Mouse (Mus musculus) v-Abl transformed pro-B cells (cell line): ENCODE results near the gene Rps6kc1.

Source experiments
- in situ Hi-C, 2 experiments: fragments of 400-800 bp; cut with MboI; formaldehyde crosslinking; loops; one replicate each; pipeline ENCODE4 v1.15.1; 2025; ENCODE audit not compliant: unreplicated experiment in 2 of 2

Gene Rps6kc1

DNA sequence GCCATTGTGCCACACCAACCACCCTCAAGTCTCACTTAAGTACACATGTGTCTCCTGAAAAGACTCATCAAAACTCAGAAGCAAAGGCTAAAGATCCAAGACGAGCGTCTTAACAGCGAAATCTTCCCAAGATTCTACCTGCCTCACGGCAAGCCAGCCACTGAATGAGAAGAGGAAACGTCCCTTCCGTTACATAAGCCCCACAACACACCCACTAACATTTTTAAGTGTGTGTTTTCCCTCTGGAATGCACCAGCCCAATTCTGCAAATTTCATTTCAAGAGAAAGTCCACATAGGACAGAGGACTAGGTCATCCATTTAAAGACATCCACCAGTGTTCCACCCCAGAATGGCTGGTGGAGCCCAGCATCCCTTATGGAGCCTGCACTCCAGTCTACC is 734 bp downstream of the Rps6kc1 start:
- in situ Hi-C loops = no loop called here

DNA sequence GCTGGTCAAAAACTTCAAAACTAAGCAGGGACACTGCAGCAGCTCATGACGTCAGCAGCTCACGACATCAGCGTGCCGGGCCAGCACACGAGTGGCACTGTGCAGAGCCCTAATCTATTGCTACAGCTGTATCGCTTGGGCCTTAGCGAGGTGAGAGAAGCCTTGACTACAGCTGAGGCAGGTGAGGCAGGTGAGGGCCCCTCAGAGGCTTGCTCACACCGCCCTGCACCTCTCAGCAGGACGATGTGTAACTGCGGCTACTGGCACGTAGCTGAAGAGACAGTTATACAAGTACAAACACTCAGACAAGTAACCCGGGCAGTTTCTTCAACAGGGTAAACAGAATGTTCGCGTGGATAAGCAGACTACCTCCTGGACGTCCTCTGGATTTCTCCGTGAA is 6.9 kb downstream of the Rps6kc1 start:
- in situ Hi-C loops = no loop called here

DNA sequence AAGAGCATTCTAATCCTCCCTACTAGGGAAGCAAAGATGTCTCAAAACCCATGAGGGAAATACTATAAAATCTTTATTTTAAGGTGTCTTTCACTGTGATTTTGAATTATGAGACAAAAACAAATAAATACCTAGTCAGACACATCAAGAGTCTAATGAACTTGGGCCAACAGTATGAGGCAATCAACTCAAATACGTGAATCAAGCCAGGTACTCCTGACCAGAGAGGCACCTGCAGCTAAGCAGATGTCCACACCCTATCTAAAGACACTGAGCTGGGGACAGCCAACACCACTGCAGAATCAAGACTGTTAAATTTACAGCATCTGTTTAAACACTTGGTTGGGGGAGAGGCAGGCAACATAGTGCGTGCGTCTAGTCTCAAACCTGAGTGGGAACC is 7.4 kb downstream of the Rps6kc1 start:
- in situ Hi-C loops = no loop called here

DNA sequence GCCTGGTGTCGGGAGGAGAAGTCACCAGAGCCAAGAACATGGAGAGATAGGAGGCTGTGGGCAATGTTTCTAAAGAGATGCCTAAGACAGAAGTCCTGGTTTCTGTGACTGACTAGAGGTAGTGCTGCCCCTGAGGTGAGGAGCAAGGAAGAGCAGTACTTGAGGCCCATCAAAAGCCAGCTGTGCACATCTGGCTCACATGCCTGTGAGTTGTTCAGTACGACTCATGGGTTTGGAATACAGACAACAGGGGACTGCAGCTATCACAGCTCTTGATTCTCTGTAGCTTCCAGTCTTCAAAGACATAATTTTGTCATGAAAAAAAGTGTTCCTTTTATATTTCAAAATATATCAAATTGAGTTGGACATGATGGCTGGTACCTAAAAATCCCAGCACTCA is 10.5 kb downstream of the Rps6kc1 start:
- in situ Hi-C loops = no loop called here

DNA sequence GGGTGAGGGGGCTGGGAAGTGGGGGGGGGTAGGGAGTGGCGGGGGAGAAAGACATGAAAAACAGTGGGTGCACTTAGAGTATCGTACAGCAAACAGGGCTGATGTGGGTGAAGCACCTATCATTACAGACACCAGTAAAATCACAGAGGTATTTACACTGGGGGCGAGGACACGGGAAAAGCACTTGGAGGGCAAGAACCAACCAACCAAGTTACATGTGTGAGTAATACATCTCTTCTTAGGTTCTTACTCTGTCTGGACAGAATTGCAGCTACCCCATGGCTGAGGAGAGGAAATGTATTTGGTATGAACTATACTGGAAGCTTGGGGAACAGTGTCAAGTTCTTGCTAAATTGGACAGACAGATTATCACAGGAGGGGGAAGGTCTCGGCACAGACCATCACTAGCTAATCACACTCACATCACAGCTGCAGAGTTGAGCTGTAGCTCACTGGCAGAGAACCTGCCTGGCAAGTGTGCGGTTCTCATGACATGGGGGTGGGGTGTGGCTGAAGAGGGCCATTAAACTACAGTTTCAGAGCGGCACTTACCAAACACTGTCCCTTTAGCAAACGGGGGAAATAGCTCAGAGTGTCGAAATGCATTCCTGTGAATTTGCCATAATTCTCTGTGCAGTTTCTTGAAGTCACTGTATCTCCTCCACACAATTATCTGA is 12.5 kb downstream of the Rps6kc1 start:
- in situ Hi-C loops = loop anchor here in 1 of 2 experiments (25.0 kb wide), 1 partner anchor 1012 kb away; no protein-coding TSS in a partner anchor

DNA sequence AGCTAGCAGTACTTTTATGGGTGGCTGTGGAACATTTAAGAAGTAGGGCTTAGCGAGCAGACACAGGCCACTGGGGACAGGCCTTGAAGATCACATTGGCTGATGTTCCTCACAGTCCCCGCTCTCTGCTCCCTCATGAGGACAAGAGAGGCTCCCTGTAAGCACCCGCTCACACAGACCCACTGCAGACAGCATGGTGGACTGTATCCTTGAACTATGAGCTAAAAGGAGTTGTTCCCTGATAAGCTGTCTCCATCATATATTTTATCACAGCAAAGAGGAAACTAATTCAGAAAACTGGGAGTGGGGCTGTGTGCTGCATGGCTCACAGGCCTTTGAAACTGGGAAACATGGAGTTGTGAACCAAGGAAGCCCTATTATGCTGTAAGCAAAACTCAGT is 13.4 kb downstream of the Rps6kc1 start:
- in situ Hi-C loops = loop anchor here in 1 of 2 experiments (25.0 kb wide), 1 partner anchor 1011 kb away; no protein-coding TSS in a partner anchor

DNA sequence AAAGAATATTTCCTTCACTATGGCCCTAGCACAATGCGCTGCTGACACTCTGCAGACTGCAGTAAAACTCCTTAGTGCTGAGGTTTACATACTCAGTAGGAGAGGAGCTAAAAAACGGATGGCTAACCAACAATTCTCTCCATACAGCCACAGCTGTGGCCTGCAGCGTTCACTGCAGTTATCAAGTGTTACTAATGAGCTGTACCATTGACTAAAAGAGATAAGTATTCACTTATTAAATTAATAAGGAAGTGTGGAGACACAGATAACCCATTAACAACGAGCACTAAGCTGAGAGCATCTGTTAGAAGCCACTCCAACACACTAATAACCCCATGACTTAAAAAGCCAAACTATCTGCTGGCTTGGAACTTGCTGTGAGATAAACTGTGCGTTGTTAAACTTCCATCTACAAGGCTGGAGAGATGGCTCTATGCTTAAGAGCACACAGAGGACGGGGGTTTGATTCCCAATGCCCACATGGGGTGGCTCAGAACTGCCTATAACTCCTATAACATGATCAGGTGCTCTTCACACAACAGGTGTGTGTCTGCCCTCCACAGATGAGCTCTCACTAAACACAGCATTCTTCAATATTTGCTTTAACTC is 17.9 kb downstream of the Rps6kc1 start:
- in situ Hi-C loops = loop anchor here in 1 of 2 experiments (25.0 kb wide), 1 partner anchor 1006 kb away; no protein-coding TSS in a partner anchor

DNA sequence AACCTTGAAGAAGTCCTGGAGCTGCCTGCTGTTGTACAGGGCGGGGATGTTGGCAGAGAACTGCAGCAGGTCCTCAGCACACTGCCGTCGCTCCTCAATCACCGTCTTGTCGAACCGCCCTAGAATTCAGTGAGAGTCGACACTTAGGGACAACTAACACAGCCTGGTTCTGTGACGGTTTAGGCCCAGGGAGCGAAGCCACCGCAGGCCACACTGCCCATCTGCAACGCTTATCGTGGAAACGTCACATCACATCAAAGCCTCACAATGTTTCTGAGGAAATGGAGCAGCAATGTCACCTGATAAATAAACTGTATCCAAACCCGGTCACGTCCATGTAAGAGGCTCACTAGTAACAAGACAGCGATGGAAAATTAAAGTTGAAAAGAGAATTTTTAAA is 22.9 kb downstream of the Rps6kc1 start:
- in situ Hi-C loops = loop anchor here (5.0 to 25.0 kb wide), 3 partner anchors 56 to 1864 kb away; no protein-coding TSS in a partner anchor

DNA sequence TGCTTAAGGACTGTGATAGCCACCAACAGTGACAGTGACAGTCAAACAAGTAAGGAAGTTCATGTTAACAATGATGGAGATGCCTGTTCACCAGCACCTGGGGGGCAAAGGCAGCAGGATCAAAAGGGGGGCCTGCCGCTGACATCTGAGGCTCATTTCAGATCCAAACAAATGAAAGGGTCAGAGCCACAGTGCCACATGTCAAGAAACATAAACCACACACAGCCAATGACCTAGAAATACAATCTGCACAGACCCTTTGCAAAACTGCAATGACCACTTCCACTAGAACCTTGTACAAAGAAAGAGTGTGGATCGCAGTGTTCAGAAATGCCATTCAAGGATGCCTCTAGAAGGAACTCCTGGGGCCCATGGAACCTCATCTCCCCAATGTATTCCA is 23.5 kb downstream of the Rps6kc1 start:
- in situ Hi-C loops = loop anchor here (5.0 to 25.0 kb wide), 3 partner anchors 56 to 1863 kb away; no protein-coding TSS in a partner anchor

DNA sequence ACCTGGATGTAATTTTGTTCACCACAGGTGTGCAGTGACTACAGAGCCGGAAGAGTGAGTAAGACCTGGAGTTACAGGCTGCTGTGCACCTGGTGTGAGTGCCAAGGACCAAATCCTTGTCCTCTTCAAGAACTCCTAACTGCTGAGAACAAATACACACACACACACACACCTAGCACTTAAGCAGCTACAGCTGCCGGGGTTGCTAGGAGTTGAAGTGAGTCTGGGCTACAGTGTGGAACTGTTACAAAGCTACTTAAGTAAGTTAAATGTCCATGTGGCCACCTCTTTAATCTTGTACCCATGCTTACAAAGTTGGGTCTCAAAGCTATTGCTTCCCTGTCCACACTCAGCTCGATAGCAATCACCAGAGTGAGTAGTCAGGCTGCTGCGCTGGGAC is 25.6 kb downstream of the Rps6kc1 start:
- in situ Hi-C loops = loop anchor here (5.0 to 25.0 kb wide), 3 partner anchors 54 to 1861 kb away; no protein-coding TSS in a partner anchor

DNA sequence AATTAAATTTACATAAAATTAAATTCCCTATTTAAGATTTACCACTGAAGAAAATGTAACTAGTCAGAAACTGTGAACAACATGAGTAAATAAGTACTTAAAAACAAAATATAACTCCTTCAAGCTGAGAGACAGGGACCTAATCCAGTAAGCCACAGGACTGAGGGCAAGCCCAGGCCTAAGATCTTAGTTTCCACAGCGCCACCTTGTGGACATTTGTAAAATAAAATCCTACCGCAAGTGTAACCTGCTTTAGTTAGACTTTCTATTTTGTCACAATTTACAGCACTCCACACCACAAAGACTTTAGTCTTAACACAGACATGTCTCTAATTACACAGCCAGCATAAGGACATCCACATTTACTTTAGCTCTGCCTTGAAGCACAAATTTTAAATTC is 30.1 kb downstream of the Rps6kc1 start:
- in situ Hi-C loops = loop anchor here (10.0 to 25.0 kb wide), 2 partner anchors 994 to 1857 kb away; no protein-coding TSS in a partner anchor

DNA sequence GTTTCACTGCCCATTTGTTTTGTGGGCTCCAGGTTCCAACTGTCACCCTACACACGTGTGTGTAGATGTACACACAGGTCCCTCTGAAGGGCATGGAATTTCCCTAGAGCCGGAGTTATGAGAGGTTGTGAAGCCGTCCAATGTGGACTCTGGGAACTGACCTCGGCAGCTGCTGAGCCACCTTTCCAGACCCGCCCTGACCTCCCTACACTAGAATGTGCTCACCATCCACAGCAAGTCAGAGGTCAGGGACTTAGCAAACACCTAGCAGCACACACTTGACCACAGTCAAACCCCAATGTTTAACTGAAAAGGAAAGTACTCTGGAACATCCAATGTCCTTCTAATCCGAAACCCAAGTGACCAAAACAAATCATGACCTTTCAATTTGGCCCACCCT is 30.9 kb downstream of the Rps6kc1 start:
- in situ Hi-C loops = loop anchor here (10.0 to 25.0 kb wide), 2 partner anchors 993 to 1856 kb away; no protein-coding TSS in a partner anchor

DNA sequence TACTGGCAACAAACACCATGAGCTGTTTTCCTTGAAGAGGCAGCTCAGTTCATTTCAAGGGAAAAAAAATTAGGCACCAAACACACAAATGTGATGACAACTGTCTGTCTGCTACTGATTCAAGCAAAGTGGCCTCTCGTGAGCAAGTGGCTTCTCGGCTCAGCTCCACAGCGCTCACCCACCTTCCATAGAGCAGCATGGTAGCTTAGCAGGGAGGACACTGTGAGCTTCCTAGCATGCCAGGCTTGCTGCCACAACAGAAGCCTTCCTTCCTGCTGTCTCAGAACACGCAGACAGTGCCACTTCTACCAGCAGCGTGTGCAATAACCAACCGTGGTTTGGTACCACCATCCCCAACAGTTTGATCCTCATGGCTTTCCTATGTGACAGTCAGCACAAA is 35.8 kb downstream of the Rps6kc1 start:
- in situ Hi-C loops = loop anchor here (5.0 to 25.0 kb wide), 2 partner anchors 988 kb away; no protein-coding TSS in a partner anchor

DNA sequence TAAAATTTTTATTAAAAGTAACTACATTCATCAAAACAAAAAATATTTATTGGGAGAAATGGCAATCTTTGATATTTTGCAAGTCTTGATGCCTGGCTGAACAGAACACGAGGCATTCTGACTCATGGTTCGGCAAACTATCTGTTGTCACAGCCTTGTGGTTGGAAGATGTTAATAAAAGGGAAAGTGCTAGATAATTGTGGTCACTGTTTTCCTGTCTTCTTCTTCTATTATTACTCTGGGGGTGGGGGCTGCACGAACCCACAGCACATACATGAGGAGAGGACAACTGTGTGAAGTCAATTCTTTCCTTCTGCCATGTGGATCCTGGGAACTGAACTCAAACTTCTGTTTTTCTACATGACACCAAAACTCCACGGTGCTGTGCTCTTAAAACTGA is 36.5 kb downstream of the Rps6kc1 start:
- in situ Hi-C loops = loop anchor here (5.0 to 25.0 kb wide), 2 partner anchors 988 kb away; no protein-coding TSS in a partner anchor

DNA sequence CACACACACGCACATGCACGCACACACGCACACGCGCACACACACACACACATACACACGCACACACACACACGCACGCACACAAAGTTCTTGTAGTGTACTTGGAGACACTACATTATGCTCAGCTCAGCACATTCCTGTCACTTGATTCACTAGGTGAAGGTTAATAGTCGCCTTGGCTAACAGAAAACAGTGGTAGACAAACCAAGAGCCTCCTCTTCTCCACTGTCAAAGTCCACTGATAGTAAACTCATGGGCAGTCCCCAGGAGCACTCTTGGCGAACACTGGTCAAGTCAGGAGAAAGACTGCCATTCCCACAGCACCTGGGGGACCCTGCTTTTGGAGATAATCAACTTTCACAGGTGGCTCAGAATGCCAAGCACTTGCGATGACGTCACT is 40.5 kb downstream of the Rps6kc1 start:
- in situ Hi-C loops = no loop called here

DNA sequence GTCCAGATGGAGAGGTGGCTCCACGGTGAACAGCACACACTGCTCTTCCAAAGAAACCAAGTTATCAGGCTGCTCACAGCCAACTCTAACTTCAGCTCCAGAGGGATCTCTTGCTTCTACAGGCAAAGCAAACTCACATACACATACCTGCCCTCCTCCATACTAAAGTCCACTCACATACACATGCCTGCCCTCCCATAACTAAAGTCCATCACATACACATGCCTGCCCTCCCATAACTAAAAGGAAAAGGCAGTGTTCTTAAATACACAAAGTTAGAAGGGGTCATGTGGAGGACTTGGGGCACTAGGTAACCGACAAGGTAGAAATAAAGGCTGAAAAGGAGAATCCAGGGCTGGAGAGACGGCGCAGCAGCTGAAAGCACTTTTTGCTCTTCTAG is 41.6 kb downstream of the Rps6kc1 start:
- in situ Hi-C loops = no loop called here

DNA sequence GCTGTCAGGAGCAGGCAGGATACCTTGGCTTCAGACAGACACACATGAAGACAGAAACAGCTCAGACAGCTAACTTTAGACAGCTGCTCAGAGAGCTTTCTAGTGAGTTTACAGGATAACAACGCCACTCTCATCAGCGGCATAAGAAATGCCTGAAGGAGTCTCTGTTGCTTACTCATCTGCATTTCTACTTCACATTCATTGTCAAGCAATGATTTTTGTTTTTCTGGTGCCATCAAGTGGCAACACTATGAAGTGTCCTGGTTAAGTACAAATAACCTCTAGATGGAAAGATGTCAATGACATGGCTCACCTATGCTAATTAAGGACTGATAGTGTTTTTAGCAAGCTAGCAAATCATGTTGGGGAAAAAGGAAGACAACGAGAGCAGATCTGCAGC is 42.8 kb downstream of the Rps6kc1 start:
- in situ Hi-C loops = no loop called here

DNA sequence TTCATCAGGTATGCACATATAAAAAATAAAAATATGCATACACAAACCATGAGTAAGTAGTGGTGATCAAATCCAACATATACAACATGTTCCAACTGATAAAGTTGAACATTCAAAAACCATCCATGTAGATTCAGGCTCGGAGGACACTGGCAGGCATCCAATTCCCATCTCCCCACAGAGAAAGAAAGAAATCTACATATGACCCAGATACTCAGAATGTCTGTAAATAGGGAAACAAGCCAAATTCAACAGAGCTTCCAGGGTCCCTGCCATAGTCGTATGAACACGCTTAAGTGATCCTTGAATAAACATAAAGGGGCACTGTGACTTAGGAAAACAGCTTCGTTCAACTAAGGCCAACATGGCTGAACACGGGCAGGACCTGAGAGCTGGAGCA is 49.9 kb downstream of the Rps6kc1 start:
- in situ Hi-C loops = no loop called here

DNA sequence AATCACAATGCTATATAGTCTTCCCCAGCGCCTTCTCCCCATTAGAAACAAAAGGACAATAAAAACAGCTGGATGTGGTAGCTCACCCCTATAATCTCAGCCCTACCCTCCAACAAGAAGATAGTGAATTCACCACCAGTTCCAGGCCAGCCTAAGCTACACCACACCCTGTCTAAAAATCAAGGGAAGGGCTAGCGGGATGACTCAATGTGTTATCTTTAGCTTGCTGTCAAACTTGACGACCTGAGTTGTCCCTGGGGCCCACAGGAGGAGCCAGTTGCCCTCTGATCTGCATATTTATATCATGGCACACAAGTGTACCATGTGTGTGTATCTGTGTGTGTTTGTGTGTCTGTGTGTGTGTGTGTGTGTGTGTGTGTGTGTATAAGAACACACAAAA is 57.1 kb downstream of the Rps6kc1 start:
- in situ Hi-C loops = no loop called here

DNA sequence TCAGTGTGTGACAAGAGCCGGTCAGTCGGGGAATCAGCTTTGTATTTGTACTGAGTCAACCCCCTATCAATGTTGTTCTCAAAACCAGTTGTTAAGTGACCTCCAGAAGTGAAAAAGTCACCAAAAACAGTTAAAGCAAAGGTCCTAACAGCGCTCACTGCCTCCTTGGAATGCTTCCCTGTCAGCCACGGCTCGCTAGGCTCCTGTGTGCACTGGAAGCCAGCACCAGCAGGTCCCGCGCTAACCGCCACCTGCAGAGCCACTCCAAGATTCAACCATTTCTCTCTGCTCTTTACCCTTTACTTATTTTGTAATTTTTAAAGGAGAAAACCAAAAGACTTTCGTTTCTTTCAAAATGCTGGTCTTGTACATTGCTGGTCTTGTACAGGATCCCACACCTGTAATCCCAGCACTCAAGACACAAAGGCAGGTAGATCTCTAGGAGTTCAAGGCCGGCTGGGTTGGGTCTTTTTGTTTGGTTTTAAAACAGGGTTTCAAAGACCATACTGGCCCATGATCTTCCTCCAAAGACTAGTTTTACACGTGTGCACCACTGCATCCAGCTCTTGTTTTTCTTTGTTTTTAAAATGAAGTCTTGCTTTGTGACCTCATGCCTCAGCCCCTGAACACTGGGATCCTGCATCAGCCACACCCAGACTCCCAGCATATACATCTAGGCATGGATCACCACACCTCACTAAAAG is 62.3 kb downstream of the Rps6kc1 start:
- in situ Hi-C loops = loop anchor here in 1 of 2 experiments (25.0 kb wide), 1 partner anchor 438 kb away; no protein-coding TSS in a partner anchor

DNA sequence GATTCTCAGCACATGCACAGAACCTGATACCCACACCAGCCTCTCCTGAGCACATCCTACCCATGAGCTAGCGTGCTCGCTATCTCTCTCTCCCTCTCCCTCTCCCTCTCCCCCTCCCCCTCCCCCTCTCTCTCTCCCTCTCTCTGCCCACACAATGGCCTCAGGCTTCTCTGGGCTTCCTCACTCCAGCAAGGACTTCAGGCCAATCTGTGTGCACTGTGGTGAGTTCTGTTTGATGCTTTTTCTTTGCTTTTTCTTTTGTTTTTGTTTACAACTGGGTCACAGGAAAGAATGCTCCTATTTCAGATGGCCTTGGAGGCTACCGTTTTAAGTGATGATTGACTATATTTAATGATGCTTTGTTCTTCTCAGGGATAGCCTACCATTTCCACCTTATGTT is 62.9 kb downstream of the Rps6kc1 start:
- in situ Hi-C loops = loop anchor here in 1 of 2 experiments (25.0 kb wide), 1 partner anchor 439 kb away; no protein-coding TSS in a partner anchor
